Mouse (Mus musculus): Measurements from ENCODE around the gene Lmod2.

DNA sequence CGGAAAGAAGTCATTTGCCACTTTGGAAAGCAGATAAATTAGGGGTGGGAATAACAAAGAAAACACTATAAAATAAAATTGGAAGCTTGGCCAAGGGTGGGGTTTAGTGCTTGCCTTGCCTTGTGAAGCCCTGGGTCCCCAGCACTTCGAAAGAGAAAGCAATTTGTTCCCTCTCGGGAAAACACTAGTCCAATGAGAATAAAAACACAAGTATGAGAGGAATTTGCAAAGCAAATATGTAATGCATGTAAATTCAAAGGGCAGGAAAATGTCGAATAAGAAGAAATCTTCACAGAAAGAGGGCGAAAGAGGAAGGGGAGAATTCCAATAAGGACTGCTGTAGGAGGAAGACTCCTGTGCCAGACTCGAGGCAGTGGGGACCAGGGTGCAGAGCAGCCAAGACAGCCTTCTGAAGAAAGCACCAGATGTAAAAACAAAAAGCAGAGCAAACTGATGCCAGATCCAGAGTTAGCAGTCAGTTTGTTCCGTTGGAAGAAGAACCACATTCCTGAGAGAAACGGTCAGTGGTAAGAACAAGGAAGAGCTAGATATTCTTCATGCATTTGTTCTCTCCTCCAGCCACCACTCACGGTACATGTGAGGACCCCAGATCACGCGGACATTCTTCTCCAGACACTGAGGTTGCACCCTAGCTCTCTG, 43.0 kb upstream of the Lmod2 start:
- TF ChIP-seq CTCF (IDR thresholded peaks at IDR 0.05; ENCODE audit: low read depth, low read length) = no peak
- TF ChIP-seq POLR2A (IDR thresholded peaks at IDR 0.05; ENCODE audit: extremely low read depth, insufficient read depth, low read length) = no peak

Data from liver, adult 2 months (tissue).